Mouse (Mus musculus) C2C12 (cell line): ENCODE measurements around the gene Gm45140.

Experiments
- CTCF ChIP-seq: IDR thresholded peaks from one replicate; pipeline ENCODE4 v1.5.1; 2011; ENCODE audit not compliant: control insufficient read depth, insufficient read depth, insufficient read length
- MYOD1 ChIP-seq: IDR thresholded peaks from one replicate; pipeline ENCODE4 v1.6.1; 2011; ENCODE audit warnings: low read depth; ENCODE audit not compliant: control insufficient read depth, insufficient read length
- USF1 ChIP-seq: IDR thresholded peaks from one replicate; pipeline ENCODE4 v1.6.1; 2011; ENCODE audit warnings: low read depth, mild to moderate bottlenecking, control low read depth, moderate library complexity

DNA sequence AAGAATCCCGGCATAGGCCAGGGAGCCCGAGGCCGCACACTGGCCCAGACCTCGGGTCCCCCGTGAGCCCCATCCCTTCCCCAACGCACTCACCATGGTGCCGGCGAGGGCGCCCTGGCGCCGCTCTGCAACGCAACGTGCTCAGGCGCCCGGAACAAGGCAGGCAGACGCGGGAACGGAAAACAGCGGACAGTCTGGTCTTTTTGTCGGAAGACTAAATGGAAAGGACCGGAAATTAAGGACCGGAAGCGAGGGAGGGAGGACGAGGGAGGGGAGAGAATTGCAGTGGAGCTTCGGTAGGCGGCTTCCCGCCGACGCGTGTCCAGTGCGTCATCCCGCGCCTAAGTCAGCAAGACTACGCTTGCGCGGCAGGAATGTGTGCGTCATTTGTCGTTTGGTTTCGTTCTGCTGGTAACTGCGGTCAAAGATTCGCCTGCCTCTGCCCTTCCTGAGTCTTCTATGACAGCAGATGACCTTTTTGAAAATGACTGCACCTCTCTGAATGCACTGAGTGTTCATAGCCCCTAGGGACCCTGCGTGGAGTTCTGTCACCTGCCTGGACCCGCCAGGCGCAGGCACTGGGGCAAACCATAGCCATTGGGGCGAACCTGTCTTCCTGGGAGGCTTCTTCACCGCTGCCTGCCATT is 3.1 kb upstream of the Gm45140 start, which contains the start of gene Isy1:
- TF ChIP-seq CTCF: no peak
- TF ChIP-seq USF1: no peak
- peak; percentile 7 for TF ChIP-seq MYOD1
